Mouse (Mus musculus) liver, postnatal 0 days (tissue): ENCODE measurements around the gene Prph.

Source experiments
- CTCF ChIP-seq: sonication (generic); IDR thresholded peaks from 2 replicates; pipeline ENCODE4 v1.5.1; 2016; ENCODE audit warnings: antibody characterized with exemption, low read depth
- EP300 ChIP-seq: IDR thresholded peaks from 2 replicates; pipeline ENCODE4 v1.6.1; 2016; ENCODE audit warnings: antibody characterized with exemption, low read depth, mild to moderate bottlenecking

- TF ChIP-seq CTCF (no peak), EP300 (no peak)
Measured at GRCm38 (mm10) chr15:99092870-99093269, 37.9 kb downstream of the Prph start, which contains the start of gene Dnajc22.
